Mouse (Mus musculus) frontal cortex, postnatal 10 days (tissue): ENCODE results near the gene Dusp27.

Experiments
- DNase-seq, 2 experiments: peaks; one replicate each; pipeline ENCODE4 v3.0.0; 2022; ENCODE audit warnings: low spot score in 2 of 2, mixed read lengths in 1 of 2

Gene Dusp27

DNA sequence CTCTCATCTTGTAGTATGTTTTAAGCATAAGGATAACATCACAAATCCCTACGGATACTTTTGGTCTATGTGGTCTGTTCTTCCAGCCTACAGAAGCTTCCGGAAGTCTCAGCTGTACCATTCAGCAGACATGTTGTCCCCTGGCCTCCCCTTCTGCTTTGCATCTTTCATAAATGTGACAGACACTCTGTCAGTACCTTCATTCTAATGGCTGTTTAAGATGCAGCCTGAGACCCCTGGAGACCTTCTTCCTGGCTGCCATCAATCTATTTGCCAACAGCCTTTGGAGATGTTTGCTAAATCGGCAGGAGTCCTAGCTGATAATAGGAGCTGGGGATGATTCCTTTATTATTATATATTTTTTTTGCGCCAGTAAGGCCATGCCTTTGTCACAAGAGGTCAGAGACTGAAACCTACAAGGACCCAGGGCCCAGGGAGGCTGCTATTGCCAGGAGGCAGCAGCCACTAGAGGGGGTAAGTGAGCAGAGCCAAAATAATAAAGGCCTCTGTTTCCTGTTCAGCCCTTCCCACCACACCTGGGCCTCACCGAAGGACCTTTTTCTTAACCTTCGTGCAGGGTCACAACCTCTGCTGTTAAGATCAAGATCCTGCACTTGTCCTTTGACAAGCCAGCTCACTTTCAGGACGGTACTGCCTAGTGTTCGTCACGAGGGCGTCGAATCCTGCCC is 24.7 kb downstream of the Dusp27 start:
- no peak for DNase-seq

DNA sequence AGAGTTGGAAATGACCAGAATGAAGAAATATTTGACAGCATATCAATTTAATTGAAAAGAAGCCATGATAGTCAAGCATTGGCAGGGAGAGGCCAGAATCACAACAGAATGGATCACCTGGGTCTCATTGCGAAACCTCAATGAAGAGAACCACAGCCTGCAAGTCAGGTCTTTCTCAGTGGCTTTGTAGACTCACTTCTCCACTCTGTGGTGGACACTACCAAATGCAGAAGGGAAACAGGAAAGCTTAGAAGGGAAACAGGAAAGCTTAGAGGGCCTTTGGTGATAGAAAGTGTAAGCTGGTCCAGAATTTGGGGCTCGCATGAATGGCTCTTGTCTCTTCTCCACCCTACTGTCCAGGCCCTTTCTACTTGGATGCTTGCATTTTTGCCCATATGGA is 29.6 kb downstream of the Dusp27 start:
- DNase-seq, result no peak

DNA sequence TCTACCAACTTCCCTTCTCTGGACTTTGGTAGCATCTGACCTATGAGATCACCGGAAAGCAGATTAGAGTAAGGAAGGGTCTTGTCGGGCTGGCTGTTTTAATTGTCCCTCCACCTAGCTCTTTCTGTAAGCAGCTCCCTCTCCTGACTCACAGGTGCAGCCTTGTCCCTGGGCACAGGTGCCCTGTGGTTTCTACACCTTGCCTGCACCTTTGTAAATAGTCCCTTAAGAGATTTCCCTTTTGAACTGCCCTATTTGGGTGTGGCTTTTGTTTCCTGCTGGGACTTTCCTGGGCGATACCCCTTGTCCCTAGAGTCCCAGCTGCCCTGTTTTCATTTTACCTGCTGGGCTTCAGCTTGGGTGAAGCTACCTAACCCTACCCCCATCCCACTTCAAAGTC is 33.3 kb downstream of the Dusp27 start:
- no peak for DNase-seq

DNA sequence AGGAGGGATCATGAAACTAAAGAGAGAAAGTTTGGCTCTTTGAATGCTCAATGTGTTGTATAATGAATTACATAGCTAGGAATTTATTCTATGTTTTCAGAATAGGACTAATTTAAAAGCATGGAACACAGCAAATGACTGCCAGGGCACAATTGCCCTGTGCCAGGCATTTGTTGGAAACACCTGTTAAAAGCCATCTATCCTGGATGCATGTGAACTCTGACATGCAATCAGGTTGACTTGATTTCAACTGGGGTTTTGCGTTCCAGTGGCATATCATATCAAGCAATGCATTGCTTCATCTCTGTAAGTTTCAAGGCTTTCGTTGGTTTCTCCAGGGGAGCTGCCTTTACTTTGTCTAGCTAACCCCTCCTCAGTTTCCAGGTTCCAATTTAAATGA is 37.4 kb downstream of the Dusp27 start:
- DNase-seq, result no peak

DNA sequence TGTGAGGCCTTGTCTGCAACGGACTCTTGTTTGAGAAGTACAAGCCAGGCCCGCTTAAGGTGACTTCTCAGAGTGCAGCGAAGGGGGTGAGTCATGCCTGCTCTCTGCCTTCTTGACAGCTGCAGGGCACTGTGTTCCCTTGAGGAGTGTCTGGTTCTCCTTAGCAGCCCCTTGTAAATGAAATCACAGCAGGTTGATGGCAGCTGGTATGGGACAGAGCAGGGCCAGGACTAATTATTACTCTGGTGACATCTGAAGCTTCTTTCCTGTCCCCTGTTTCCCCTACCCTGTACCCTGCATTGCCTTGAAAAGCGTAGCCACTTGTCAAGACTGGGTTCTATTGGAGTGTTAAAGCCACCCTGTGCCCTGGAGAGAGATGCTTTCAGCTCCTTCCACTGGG is 38.0 kb downstream of the Dusp27 start:
- DNase-seq, result no peak

DNA sequence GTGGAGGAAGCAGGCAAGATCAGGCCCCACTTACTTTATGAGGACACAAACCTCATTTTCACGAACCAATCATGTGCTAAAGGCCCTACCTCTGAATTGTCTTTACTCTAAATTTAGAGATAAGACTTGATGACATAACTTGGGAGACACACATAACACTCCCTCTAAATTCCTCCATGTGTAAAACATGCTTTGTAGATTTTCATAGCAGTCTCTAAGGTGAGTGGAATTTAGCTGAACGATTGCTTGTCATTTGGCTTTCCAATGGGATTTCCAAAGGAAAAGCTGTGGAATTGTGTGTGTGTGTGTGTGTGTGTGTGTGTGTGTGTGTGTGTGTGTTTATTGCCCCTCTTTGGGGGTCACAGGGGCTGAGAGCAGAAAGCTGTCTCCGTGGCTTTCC is 38.4 kb downstream of the Dusp27 start:
- no peak for DNase-seq

DNA sequence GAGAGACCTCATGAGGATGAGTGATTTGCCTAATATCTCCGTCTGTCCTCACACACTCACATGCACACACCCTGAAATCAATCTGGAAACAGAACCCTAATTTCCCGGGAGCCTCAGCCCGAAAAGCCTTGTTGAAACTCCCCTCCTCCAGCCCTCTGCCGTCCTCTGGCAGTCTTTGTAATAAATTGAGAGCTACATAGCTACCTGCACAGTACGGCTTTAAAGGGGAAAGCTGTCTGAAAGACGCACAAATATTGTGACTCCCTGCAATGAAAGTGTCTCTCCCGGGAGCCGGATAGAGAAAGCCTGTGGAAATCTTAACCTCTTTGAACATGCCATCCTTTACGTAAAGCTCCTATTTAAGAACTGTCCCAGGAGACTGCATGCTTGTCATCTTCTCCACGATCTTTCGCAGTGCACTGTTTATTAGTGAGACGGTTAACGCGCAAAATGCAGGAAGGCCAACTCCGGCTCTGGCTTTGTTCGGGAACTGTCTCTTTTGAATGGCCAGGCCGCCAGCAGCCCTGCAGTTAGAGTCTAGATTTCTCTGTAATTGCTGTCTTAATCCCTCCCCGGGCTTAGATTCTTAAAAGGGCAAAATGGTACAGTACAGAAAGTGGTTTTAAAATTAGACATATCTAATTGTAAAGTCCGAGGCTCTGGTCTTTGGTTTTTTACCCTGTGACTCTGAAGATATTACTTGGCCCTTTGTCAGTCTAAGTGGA is 39.1 kb downstream of the Dusp27 start:
- no peak for DNase-seq

DNA sequence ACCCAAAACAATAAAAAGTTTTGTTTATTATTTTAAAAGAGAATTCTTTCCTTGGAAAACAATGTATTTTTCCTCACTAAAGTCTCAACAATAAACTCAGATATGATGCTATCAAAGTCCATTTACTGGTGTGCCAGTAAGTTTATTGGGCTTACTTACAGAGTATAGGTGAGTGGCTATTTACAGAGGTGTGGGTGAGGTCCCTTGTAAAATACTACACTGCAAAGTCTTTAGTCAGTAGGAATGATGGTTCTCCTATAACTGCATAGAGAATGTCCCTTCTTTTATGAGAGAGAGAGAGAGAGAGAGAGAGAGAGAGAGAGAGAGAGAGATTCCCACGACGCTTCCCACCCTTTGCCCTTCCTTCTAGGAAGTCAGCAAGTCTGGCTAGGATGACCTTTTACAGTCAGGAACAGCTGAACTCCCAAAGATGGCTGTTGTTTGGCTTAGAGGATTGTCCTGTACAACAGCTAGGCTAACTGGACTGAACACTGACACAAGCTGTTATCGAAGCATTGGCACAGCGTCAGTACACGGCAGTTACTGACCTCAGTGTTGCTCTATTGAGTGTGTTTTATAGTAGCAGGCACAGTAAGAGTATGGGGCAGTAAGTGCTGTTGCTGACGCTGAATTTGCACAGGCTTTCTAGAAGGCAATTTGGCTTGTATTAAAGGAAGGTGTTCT is 50.5 kb downstream of the Dusp27 start:
- no peak for DNase-seq

DNA sequence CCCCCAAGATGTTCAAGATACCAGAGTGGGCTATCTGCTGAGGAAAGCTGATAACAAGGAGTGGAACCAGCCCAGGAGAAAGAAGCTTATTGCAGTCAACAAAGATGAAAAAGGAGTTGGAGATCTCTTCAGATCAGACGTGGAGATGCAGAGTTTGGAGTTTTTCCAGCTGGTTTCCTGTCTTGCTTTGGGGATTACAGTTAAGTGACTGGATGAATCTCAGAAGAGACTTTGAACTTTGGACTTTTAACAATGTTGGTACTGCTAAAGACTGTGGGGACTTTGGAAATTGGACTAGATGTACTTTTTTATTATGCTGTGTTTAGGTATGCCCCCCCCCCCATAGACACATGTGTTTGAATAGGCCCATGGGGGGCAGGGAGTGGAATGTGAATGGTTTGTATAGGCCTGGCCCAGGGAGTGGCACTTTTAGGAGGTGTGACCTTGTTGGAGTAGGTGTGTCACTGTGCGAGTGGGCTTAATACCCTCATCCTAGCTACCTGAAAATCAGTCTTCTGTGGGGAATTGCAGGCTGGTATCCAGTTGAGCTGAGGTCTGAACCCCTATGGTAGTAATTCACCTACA is 59.8 kb downstream of the Dusp27 start:
- no peak for DNase-seq

DNA sequence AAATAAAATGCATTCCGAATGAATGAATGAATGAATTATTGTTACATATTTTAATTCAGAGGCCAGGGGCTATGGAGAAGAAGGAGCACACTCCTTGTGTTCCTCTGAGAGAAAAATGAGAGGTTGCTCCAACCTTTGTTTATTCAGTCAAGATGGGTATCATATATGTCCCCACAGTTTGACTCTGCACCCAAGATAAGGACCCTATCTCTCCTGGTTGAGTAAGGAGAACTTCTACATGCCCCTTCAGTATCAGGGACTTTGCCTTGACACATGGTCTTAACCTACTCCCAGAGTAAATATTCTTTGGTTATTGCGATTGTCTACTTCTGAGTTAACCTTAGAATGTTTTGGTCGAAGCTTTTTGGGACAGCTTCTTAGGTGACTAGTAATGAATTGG is 63.9 kb downstream of the Dusp27 start:
- no peak for DNase-seq

DNA sequence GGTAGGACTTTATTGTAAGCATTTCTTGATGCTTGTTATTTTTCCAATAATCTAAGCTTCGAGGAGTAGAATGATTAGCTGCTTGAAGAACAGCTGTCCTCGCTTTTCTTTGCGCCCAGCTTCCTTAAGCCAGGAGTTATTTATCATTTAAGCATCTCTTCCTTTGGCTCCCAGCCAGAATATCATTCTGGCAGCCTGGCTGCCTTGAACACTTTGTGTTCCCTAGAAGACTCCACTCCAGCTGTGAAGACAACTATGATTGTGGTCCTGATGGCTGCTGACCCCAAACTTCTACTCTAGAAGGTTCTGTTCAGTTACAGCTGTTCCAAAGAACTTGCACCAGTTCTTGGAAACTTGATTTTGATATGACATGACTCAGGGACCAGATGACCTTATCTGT is 66.2 kb downstream of the Dusp27 start:
- DNase-seq, result no peak

DNA sequence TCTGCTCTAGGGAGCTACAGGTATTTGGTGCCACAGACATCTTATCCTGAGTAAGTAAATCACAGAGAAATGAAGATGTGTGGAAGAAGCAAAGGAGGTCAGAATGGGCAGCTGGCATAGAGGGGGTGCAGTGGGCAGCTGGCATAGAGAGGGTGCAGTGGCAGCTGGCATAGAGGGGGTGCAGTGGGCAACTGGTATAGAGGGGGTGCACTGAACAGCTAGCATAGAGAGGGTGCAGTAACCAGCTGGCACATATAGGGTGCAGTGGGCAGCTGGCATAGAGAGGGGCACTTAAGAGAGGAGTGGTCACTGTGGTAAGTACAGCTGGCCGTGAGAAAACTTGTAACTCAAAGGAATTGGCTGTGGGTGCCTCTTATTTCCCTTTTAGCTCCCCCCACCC is 67.3 kb downstream of the Dusp27 start:
- no peak for DNase-seq

DNA sequence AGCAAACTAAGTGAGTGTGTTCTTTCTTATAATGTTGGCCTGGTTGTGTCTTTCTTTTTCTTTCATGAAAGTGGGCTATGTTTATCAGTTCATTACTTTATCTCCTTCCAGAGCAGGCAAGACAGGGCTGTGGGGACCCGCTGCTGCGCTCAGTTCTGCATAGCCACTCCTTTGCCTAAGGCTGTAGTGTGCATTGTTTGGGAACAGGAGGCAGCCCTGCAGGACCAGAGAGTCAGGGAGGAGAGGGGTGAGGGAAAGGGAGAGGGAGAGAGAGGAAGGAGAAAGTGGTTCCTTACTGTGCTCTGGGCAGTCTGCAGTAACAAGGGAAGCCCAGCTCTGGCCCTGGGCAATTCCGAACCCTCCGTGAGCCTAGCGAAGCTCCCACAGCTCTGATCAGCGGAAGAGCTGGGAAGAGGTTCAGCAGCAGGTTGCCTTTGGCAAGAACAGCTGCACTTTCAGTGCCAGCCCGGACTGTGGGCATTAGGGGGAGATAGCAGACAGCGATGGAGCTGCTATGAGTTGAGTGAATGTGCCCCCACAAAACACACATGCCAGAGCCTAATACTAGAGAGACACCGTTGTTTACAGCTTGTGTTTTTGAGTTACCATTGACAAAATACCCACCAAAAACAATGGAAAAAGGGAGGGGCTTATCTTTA is 71.5 kb downstream of the Dusp27 start:
- DNase-seq, result no peak

DNA sequence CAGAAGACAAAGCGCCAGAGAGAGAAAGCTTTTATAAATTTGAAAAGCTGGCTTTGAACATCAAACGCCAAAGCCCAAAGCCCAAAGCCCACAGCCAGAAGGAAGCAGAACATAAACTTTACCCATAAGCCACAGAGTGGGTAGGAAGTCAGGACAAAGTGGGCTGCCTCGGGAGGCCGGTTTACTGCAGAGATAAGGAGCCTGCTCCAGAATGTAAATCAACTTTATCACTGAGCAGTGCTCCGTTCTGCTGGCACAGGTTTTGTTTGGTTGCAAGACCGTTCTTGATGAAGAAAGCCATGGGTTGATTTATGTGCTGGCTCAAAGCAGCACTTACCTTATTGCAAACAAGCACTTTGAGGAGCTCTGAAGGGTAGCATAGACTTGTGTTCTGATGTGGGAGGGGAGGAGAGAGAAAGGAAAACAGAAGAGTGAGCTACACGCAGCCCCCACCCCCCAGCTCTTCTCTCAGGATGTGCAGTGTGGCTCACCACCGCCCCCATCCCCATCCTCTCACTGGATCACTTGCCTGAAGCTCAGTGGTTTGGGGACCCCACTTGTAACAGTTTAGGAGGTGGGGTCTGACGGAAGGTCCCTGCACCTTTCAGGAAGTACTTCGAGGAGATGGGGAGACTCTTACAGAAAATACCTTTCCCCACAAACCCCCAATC is 74.3 kb downstream of the Dusp27 start:
- no peak for DNase-seq

DNA sequence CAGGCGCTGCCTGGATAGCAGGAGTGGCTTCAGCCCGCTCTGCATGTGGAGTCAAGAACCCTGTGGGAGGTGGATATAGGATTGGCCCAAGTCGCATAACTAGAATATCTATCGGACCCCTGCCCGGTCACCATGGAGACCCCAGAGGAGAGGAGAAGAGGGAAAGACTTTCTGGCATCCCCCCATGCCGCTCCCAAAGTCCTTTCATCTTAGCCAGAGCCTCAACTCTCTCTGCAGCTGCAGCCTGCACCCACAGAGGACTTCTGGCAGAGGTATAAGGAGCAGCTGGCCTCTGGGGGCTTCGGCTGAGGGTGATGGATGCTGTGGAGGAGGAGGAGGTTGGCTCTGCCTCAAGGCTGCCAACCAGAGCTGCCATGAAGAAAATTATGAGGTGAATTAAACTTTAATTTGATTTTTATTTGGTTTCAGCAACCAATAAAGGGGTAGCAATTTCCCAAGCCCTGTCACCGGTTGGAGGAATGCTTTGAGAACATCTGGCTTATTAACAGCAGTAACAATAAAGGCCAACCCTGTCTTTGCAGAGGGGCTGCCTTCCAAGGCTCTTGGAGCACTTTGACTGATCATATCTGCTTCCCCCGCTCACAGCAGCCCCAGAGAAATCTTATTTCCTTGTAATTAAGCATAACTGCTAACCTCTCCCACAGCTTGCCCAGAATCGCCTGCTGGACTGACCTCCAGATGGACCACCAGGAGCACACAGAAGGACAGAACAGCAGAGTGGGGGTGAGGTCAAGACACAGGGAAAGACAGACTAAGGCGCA is 78.5 kb downstream of the Dusp27 start:
- peak; percentile 18 to 30 for DNase-seq

DNA sequence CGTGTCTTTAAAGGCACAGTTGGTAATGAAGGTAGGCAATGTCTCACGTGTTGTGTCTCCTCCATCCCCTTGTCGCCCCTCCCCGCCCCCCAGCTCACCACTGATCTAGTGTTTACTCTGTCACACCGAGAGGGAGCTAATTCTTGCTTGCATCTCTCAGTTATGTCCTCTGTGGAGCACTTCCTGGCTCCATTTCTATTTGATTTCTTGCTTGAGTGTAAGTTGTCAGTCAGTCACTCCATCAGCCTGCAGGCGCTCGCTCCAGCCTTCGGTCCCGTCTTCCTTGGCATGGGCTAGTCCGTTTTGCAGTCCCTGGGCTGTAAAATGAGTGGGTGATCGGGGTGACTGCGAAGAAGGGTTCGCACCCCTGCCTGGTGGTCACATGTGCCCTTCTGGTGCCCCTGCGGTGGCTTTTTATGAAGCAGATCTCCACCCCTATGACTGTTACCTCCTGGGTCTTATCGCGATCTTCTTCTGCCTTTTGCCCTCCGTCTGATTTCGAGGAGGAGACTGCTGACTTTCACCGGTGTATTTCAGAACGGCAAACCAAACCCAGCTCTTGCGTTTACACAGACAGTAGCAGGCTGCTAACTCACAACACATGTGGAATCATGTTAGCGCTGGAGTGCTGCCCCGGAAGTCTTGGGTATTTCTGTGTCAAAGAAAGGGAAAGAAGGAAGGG is 79.4 kb downstream of the Dusp27 start:
- DNase-seq, result no peak
